Mouse (Mus musculus) lung, postnatal 0 days (tissue): Measurements from ENCODE around the gene Adgrg6. TPM values are rescaled to one million over a fixed set of nuclear protein-coding genes. Genes with fewer than 3 reads are reported as not detected.

Experiments used
- ATAC-seq: fragments of 200-750 bp; cut with Nextera tagmentation; 2 replicates; pipeline ENCODE4 v1.8.0; 2017; ENCODE audit warnings: moderate library complexity
- DNase-seq: peaks from one replicate; pipeline ENCODE4 v3.0.0-alpha.2; 2016; ENCODE audit warnings: low spot score
- H3K27ac ChIP-seq: fragments of 300-500 bp; sonication (generic); 2 replicates; pipeline ENCODE4 v1.5.1; 2014; ENCODE audit warnings: antibody characterized with exemption, mild to moderate bottlenecking, low read length, mixed read lengths
- H3K27me3 ChIP-seq: fragments of 300-500 bp; sonication (generic); replicated peaks from 2 replicates; pipeline ENCODE4 v1.6.1; 2014; ENCODE audit warnings: low read length, mixed read lengths; ENCODE audit not compliant: insufficient read depth
- H3K36me3 ChIP-seq: fragments of 300-500 bp; sonication (generic); 2 replicates; pipeline ENCODE4 v1.6.1; 2014; ENCODE audit warnings: low read length, mixed read lengths; ENCODE audit not compliant: insufficient read depth
- H3K4me1 ChIP-seq: fragments of 300-500 bp; sonication (generic); 2 replicates; pipeline ENCODE4 v1.6.1; 2014; ENCODE audit warnings: antibody characterized with exemption, low read depth, low read length, mixed read lengths; ENCODE audit not compliant: insufficient read depth
- H3K4me2 ChIP-seq: fragments of 300-500 bp; sonication (generic); replicated peaks from 2 replicates; pipeline ENCODE4 v1.6.1; 2014; ENCODE audit warnings: low read depth, mild to moderate bottlenecking, low read length, moderate library complexity, mixed read lengths
- H3K4me3 ChIP-seq: fragments of 300-500 bp; sonication (generic); 2 replicates; pipeline ENCODE4 v1.5.1; 2014; ENCODE audit warnings: low read depth, low read length
- H3K9ac ChIP-seq: fragments of 300-500 bp; sonication (generic); replicated peaks from 2 replicates; pipeline ENCODE4 v1.6.1; 2014; ENCODE audit warnings: low read depth, mild to moderate bottlenecking
- H3K9me3 ChIP-seq: fragments of 300-500 bp; sonication (generic); 2 replicates; pipeline ENCODE4 v1.6.1; 2016; ENCODE audit warnings: low read length, mixed read lengths
- CTCF ChIP-seq: IDR thresholded peaks from 2 replicates; pipeline ENCODE4 v1.5.1; 2016; ENCODE audit warnings: antibody characterized with exemption, mild to moderate bottlenecking
- EP300 ChIP-seq: IDR thresholded peaks from 2 replicates; pipeline ENCODE4 v1.6.1; 2016; ENCODE audit warnings: antibody characterized with exemption, mild to moderate bottlenecking, control low read depth
- WGBS: fragments of 180-500 bp; shearing (Covaris S2); extraction: QIAGEN DNeasy Blood & Tissue Kit; methylation state at CpG from one replicate; pipeline ENCODE4 v1.1.7; 2014; 5-methylcytosine and 5-hydroxymethylcytosine counted together
- polyA plus RNA-seq: library from polyadenylated mRNA; unstranded; fragments of >200 nt; fragmentation: Nextera tagmentation; extraction: Ambion mirVana; gene quantifications from 2 replicates; pipeline ENCODE4 v1.2.1, GENCODE M21; 2015

Gene Adgrg6
- polyA plus RNA-seq, 1 experiment from 2014 or later = 22.1 TPM

- DNase-seq = peak; percentile 10
- Histone ChIP-seq H3K4me1 (no peaks in the 10 kb centered on the region), H3K27ac (no peak overlapping the region), H3K4me2 (no peak overlapping the region), H3K9me3 (no peaks in the 10 kb centered on the region), H3K27me3 (no peaks in the 10 kb centered on the region), H3K36me3 (no peaks in the 10 kb centered on the region), H3K4me3 (no peak overlapping the region), H3K9ac (no peak overlapping the region)
- 38% methylated on average over 4 of the region's 4 CpGs for WGBS
- no peak for TF ChIP-seq EP300
- TF ChIP-seq CTCF = no peak
- peak; percentile 30; the same call in 1 of the 2 replicates for ATAC-seq
Measured at GRCm38 (mm10) chr10:14460933-14461514, 84.4 kb downstream of the Adgrg6 start.

GRCm38 (mm10) chr10:14460252-14460932, 85.1 kb downstream of the Adgrg6 start:
- DNase-seq = peak; percentile 15
- Histone ChIP-seq H3K36me3 (no peaks in the 10 kb centered on the region), H3K27me3 (no peaks in the 10 kb centered on the region), H3K9me3 (no peaks in the 10 kb centered on the region), H3K4me2 (no peak overlapping the region), H3K4me1 (no peaks in the 10 kb centered on the region), H3K4me3 (no peak overlapping the region), H3K9ac (no peak overlapping the region), H3K27ac (no peak overlapping the region)
- WGBS = 45% methylated on average over 5 of the region's 5 CpGs
- peak; percentile 54; the same call in 1 of the 2 replicates for ATAC-seq
- no peak for TF ChIP-seq EP300

- no peak overlapping the region for H3K27ac ChIP-seq
- WGBS = 79% methylated on average over 7 of the region's 7 CpGs
Measured at GRCm38 (mm10) chr10:14459819-14460218, 85.6 kb downstream of the Adgrg6 start.

GRCm38 (mm10) chr10:14459330-14459729, 86.1 kb downstream of the Adgrg6 start:
- 93% methylated on average over 10 of the region's 10 CpGs for WGBS
- Histone ChIP-seq H3K27ac (no peak overlapping the region), H3K27me3 (no peaks in the 10 kb centered on the region), H3K4me1 (no peaks in the 10 kb centered on the region), H3K36me3 (no peaks in the 10 kb centered on the region), H3K9ac (no peak overlapping the region), H3K4me2 (no peak overlapping the region), H3K4me3 (no peak overlapping the region), H3K9me3 (no peaks in the 10 kb centered on the region)
- ATAC-seq (no peak), DNase-seq (no peak)
- TF ChIP-seq EP300 = no peak
- no peak for TF ChIP-seq CTCF

More at GRCm38 (mm10) chr10:14459819-14460218, 85.6 kb downstream of the Adgrg6 start:
- no peak for DNase-seq
- Histone ChIP-seq H3K4me1 (no peaks in the 10 kb centered on the region), H3K4me3 (no peak overlapping the region), H3K4me2 (no peak overlapping the region), H3K36me3 (no peaks in the 10 kb centered on the region), H3K9ac (no peak overlapping the region), H3K27me3 (no peaks in the 10 kb centered on the region), H3K9me3 (no peaks in the 10 kb centered on the region)
- ATAC-seq = no peak
- TF ChIP-seq CTCF (no peak), EP300 (no peak)

- H3K9ac ChIP-seq = no peak overlapping the region
- no peak for ATAC-seq
- no peaks in the 10 kb centered on the region for H3K4me1 ChIP-seq
- H3K4me2 ChIP-seq = no peak overlapping the region
- DNase-seq = no peak
- H3K9me3 ChIP-seq = no peaks in the 10 kb centered on the region
- no peaks in the 10 kb centered on the region for H3K36me3 ChIP-seq
- 58% methylated on average over 4 of the region's 4 CpGs for WGBS
- TF ChIP-seq EP300 (no peak), CTCF (no peak)
- no peak overlapping the region for H3K4me3 ChIP-seq
- no peak overlapping the region for H3K27ac ChIP-seq
- no peaks in the 10 kb centered on the region for H3K27me3 ChIP-seq
Measured at GRCm38 (mm10) chr10:14454481-14454880, 91.0 kb downstream of the Adgrg6 start.

GRCm38 (mm10) chr10:14451811-14452210, 93.6 kb downstream of the Adgrg6 start:
- no peak overlapping the region for H3K9ac ChIP-seq
- no peak overlapping the region for H3K4me2 ChIP-seq
- no peak; the same call in 1 of the 2 replicates for ATAC-seq
- no peaks in the 10 kb centered on the region for H3K36me3 ChIP-seq
- no peak for TF ChIP-seq EP300
- peak; percentile 63 for TF ChIP-seq CTCF
- H3K9me3 ChIP-seq = no peaks in the 10 kb centered on the region
- H3K27ac ChIP-seq = no peak overlapping the region
- WGBS = 20% methylated on average over 3 of the region's 3 CpGs
- no peaks in the 10 kb centered on the region for H3K4me1 ChIP-seq
- H3K4me3 ChIP-seq = no peak overlapping the region
- peak; percentile 78 for DNase-seq
- H3K27me3 ChIP-seq = no peaks in the 10 kb centered on the region
